Mouse (Mus musculus) ES-Bruce4 (cell line): ENCODE measurements around the gene Lcmt1.

Experiments used
- CTCF ChIP-seq: IDR thresholded peaks from one replicate; pipeline ENCODE4 v1.8.1; 2011; ENCODE audit warnings: low read depth, low read length
- POLR2A ChIP-seq: IDR thresholded peaks from one replicate; pipeline ENCODE4 v1.8.1; 2011; ENCODE audit warnings: low read length; ENCODE audit not compliant: insufficient read depth

DNA sequence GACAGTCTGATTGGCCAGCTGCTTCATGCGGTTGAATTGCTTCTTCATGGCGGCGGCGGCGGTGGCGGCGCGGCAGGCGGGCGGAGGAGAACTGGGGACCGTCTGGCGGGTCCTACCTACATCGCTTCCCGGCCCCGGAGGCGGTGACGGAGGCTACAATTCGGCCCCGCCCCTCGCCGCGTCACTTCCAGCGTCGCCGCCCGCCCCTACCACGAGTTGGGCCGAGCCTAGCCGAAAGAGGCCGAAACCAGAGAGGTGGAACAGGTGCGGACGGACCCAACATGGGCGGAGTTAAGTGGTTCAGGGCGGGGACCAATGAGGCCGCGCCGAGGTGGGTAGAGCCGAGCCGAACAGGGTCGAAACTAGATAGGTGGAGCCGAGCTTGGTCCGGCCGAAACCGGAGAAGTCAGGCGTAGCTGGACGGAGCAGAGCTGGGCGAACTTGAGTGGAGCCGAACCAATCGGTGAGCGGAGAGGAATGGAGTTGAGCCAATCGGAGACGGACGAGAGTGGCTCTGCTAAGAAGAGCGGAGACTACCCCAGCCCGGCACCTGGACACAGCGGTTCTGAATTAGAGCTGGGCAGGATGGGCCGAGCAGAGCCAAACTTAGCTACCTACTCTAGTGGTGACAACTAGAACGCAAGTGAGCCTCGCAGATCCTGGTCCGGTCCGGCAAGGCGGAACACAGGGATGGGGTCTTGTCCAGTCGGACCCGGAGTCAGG is at the start of gene Lcmt1, which contains the start of gene Arhgap17:
- TF ChIP-seq CTCF (no peak), POLR2A (no peak)
